Mouse (Mus musculus): ENCODE measurements around the gene Utp11. TPM values are rescaled to one million over a fixed set of nuclear protein-coding genes. Genes with fewer than 3 reads are reported as not detected.
"Not testable (repeated sequence)": the region's sequence is repeated elsewhere in the genome, so short reads cannot be mapped to it uniquely, and the experiment has no call there.

Utp11 gene
- polyA plus RNA-seq, 1 experiment from 2014 or later = 29.6 TPM

DNA sequence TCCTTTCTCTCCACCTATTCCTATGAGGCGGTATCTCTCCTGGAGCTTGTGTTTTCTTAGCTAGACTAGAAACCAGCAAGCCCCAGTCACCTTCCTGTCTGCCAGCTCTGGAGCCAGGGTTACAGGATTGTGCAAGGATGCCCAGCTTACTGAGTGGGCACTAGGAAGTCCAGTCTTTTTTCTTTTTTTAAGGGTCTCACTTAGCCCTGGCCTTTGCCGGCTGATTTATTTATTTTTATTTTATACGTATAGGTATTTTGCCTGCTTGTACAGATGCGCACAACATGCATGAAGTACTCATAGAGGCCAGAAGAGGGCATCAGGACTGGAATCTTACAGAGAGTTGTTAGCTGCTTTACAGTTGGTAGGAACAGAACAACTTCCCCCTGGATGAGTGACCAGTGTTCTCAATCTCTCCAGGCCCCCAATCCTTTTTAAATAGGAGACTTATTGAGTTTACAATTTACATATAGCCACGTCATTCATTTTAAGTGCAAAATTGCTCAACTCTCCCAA is 17.4 kb upstream of the Utp11 start:
- Histone ChIP-seq H3K27ac (ENCODE audit: low read depth, low read length) (no peak overlapping the region), H3K4me1 (replicated peaks; ENCODE audit: control insufficient read depth, insufficient read depth, low read length) (0 out of 2 replicates have a peak, but pooled peaks cover 4% of the 10 kb centered on the region), H3K9me3 (ENCODE audit: control insufficient read depth) (no peaks in the 10 kb centered on the region), H3K4me2 (replicated peaks; ENCODE audit: low read depth) (peak overlapping the region; percentile 35), H3K27me3 (replicated peaks; ENCODE audit: control insufficient read depth, insufficient read depth, low read length) (no peaks in the 10 kb centered on the region), H3K9ac (ENCODE audit: low read depth, low read length) (no peak overlapping the region), H3K36me3 (ENCODE audit: control insufficient read depth, insufficient read depth) (peaks cover 8% of the 10 kb centered on the region; the same call in 1 of the 2 replicates), H3K4me3 (ENCODE audit: low read depth, low read length) (no peak overlapping the region)
- 9% methylated on average over 5 of the region's 5 CpGs for WGBS
- TF ChIP-seq CTCF (IDR thresholded peaks at IDR 0.05; ENCODE audit: low read depth) = peak; percentile 77
- ATAC-seq = no peak

DNA sequence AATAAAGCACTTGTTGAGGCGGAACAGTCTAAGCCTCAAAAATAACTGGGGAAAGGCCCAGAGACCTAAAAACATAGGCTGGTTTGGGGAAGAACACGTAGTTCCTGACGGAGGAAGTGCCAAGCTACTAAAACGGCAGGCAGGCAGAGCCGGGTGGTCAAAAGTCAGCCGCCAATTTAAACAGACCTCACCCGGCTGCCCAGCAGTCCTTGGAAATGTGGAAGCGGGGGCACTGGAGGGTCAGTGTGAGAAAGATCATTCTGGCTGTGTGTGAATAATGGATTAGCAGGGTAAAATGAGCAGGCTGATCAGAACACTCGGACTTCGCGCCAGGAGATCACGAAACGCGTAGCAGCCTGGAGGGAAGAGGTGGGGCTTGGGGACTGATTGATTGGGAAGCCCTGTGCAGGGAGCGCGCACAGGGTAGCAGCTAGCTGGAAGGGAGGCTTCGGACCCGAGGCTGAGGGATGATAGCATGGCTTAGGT is 16.6 kb upstream of the Utp11 start:
- 3% methylated on average over 18 of the region's 18 CpGs for WGBS
- Histone ChIP-seq H3K27ac (ENCODE audit: low read depth, low read length) (peak overlapping the region; percentile 57), H3K4me1 (replicated peaks; ENCODE audit: control insufficient read depth, insufficient read depth, low read length) (0 out of 2 replicates have a peak, but pooled peaks cover 5% of the 10 kb centered on the region), H3K36me3 (ENCODE audit: control insufficient read depth, insufficient read depth) (peaks cover 10% of the 10 kb centered on the region; the same call in 1 of the 2 replicates), H3K9ac (ENCODE audit: low read depth, low read length) (no peak overlapping the region), H3K4me3 (ENCODE audit: low read depth, low read length) (peak overlapping the region; percentile 19), H3K4me2 (replicated peaks; ENCODE audit: low read depth) (peak overlapping the region; percentile 81), H3K9me3 (ENCODE audit: control insufficient read depth) (no peaks in the 10 kb centered on the region), H3K27me3 (replicated peaks; ENCODE audit: control insufficient read depth, insufficient read depth, low read length) (no peaks in the 10 kb centered on the region)
- peak; percentile 1; the same call in 1 of the 2 replicates for TF ChIP-seq CTCF (IDR thresholded peaks at IDR 0.05; ENCODE audit: low read depth)
- ATAC-seq = no peak

DNA sequence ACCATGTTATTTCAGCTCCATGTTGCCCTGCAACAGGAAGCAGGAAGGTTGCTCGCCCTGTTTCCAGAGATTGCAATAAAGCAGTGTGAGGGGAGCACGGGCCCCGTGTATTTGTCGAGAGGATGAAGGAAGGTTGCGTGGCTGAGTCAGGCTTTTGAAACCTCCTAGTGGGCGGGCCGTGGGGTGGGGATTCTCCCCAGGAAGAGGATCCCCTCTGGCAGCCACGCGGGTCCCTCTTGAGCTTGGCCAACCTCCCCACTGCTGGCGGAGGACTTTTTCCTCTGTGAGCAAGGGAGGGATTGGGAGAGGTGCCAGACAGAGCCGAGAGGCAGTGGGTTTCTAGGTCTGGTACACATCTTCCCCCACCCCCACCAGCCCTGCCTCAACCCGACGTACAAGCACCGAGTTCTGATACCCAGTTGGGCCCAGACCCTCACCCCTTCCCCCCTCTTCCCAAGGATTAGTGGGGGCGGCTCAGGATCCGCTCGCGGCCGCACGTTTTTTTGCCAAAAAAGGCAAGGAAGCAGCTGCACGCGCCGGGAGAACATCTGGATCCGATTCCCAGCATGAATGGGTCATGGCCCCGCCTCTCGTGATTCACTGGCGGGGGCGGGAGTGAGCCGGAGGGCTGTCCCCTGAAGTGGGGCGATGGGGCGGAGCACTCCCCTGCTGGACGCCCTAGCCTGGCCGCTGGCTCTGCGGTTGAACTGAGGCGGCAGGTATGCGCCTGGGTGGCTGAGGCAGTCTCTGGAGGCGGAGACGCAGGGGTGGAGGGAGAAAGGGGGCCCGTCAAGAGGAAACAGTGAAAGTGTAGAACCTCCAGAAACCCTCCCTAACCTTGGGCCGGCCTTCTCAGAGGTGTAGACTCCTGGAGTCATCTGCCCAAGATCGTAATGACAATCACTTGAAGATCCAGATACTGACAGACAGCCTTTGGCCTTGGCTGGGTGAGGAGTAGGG is 15.4 kb upstream of the Utp11 start:
- peak; percentile 60 for TF ChIP-seq CTCF (IDR thresholded peaks at IDR 0.05; ENCODE audit: low read depth)
- Histone ChIP-seq H3K4me2 (replicated peaks; ENCODE audit: low read depth) (peak overlapping the region; percentile 81), H3K36me3 (ENCODE audit: control insufficient read depth, insufficient read depth) (peaks cover 10% of the 10 kb centered on the region; the same call in 1 of the 2 replicates), H3K4me3 (ENCODE audit: low read depth, low read length) (peak overlapping the region; percentile 46), H3K9ac (ENCODE audit: low read depth, low read length) (peak overlapping the region; percentile 34), H3K9me3 (ENCODE audit: control insufficient read depth) (no peaks in the 10 kb centered on the region), H3K4me1 (replicated peaks; ENCODE audit: control insufficient read depth, insufficient read depth, low read length) (peaks cover 10% of the 10 kb centered on the region; the same call in 1 of the 2 replicates), H3K27ac (ENCODE audit: low read depth, low read length) (peak overlapping the region; percentile 83), H3K27me3 (replicated peaks; ENCODE audit: control insufficient read depth, insufficient read depth, low read length) (no peaks in the 10 kb centered on the region)
- peak; percentile 82 for ATAC-seq
- under 1% methylated on average over 41 of the region's 41 CpGs for WGBS

GRCm38 (mm10) chr4:124708200-124708517 is 14.8 kb upstream of the Utp11 start:
- not testable (repeated sequence) for H3K36me3 ChIP-seq (ENCODE audit: control insufficient read depth, insufficient read depth); ATAC-seq; H3K4me3 ChIP-seq (ENCODE audit: low read depth, low read length); H3K9me3 ChIP-seq (ENCODE audit: control insufficient read depth); H3K9ac ChIP-seq (ENCODE audit: low read depth, low read length); H3K27me3 ChIP-seq (replicated peaks; ENCODE audit: control insufficient read depth, insufficient read depth, low read length); H3K27ac ChIP-seq (ENCODE audit: low read depth, low read length)
- WGBS = 6% methylated on average over 1 of the region's 1 CpGs
- H3K4me1 ChIP-seq (replicated peaks; ENCODE audit: control insufficient read depth, insufficient read depth, low read length) = peaks cover 10% of the 10 kb centered on the region; the same call in 1 of the 2 replicates
- H3K4me2 ChIP-seq (replicated peaks; ENCODE audit: low read depth) = peak overlapping the region; percentile 81

GRCm38 (mm10) chr4:124707381-124708199 is 14.2 kb upstream of the Utp11 start:
- not testable (repeated sequence) for H3K9ac ChIP-seq (ENCODE audit: low read depth, low read length); H3K27ac ChIP-seq (ENCODE audit: low read depth, low read length); H3K4me2 ChIP-seq (replicated peaks; ENCODE audit: low read depth); ATAC-seq; H3K27me3 ChIP-seq (replicated peaks; ENCODE audit: control insufficient read depth, insufficient read depth, low read length); H3K36me3 ChIP-seq (ENCODE audit: control insufficient read depth, insufficient read depth); H3K4me3 ChIP-seq (ENCODE audit: low read depth, low read length); H3K9me3 ChIP-seq (ENCODE audit: control insufficient read depth)
- 89% methylated on average over 25 of the region's 25 CpGs for WGBS
- H3K4me1 ChIP-seq (replicated peaks; ENCODE audit: control insufficient read depth, insufficient read depth, low read length) = peaks cover 10% of the 10 kb centered on the region; the same call in 1 of the 2 replicates
